Mouse (Mus musculus): Measurements from ENCODE around the gene Pym1.

DNA sequence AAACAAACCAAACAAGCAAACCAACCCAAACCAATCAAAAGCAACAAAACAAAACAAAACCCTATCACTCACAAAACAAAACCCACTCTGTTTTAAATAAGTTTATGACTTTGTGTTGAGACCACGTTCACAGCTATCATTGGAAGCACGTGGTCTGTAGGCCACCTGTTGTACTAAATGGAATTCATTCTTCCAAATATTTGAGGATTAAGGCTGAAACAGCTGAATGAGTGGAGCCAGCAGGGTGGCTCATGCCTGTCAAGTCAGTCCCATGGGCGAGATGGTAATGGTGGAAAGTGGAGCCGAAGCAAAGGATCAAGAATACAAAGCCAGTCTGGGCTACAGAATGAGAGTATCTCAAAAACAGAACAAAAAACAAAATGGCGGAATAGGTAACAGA lies 47.0 kb upstream of the Pym1 start:
- no peak for TF ChIP-seq NRF1 (IDR thresholded peaks at IDR 0.05; ENCODE audit: low read depth, low read length)
- no peak for TF ChIP-seq MAX (IDR thresholded peaks at IDR 0.05; ENCODE audit: low read length)
- no peak for TF ChIP-seq POLR2AphosphoS2 (IDR thresholded peaks at IDR 0.05; ENCODE audit: low read depth, low read length)
- TF ChIP-seq ZMIZ1 (IDR thresholded peaks at IDR 0.05; ENCODE audit: low read depth, low read length): no peak
